Mouse (Mus musculus): ENCODE results near the gene Olfr1219.

Gene Olfr1219

DNA sequence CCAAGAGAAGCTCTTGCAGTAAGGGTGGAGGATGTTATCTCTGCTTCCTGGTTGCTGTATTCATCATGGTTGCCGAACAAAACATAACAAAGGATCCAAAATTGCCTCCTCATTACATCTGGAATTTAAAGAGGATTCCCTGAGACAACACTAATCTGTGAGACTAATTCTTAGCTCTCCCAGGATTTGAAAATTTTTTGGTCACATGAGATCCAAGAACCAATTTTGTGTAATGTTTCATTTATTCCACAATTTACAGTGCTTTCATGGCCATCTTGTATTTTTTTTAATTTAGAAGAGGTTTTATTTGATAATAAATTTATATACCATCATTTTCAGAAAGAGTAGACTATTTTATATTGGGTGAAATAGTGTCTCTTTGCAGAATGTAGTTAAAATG lies at the start of gene Olfr1219:
TSS of gene Olfr1219 (minus strand) at position 101 of the 400 bp plus-strand sequence.
- DNase-seq (ENCODE audit: low read depth, low spot score) = no peak

GRCm38 (mm10) chr2:89132954-89133353 lies 49.6 kb upstream of the Olfr1219 start, which contains the start of gene Olfr1222:
Gene Olfr1222 (minus strand): TSS chr2:89133054.
- no peak for DNase-seq (ENCODE audit: low read depth, low spot score)

GRCm38 (mm10) chr2:89117183-89117582 lies 33.9 kb upstream of the Olfr1219 start, which contains the start of gene Olfr1221:
Gene Olfr1221 (minus strand): TSS chr2:89117283.
- no peak for DNase-seq (ENCODE audit: low read depth, low spot score)

DNA sequence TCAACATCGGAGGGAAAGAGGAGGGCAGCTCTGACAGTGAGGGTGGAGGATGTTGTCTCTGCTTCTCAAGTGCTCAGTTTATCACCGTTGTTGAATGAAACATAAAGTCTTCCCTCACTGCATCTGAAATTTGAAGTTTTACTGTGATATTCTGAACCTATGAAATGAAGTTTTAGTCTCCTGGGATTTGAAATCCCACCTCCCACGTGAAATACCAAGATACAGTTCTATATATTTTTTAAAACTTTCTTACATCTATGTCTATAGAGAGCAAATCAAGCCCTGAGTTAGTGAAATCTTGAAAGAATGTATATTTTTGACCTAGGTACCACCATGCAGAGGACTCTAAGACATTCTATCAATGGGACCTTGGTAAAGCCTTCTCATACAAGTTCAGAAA lies 23.4 kb upstream of the Olfr1219 start, which contains the start of gene Olfr1220:
TSS of gene Olfr1220 (minus strand) at position 101 of the 400 bp plus-strand sequence.
- no peak for DNase-seq (ENCODE audit: low read depth, low spot score)

DNA sequence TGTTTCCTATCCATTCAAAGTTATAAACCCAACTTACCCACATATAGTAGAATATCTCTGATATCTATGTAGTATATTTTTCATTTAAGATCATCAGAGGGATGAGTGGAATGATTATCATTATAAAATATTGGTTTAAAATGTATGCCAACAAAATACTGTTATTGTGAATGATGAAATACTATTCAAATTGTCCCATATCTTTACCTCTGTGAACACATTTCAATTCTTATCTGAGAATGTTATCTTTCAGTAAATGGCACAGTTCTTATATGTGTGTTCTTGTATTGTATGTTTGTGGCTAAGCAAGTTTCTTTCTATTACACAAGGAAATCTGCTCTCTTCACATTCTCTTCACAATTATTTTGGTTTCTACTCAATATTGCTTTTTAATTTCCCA lies 22.3 kb upstream of the Olfr1219 start:
- DNase-seq (ENCODE audit: low read depth, low spot score) = no peak

- DNase-seq (ENCODE audit: low read depth, low spot score) = no peak
Observed at GRCm38 (mm10) chr2:89093848-89094247, 10.5 kb upstream of the Olfr1219 start.

- no peak for DNase-seq (ENCODE audit: low read depth, low spot score)
Observed at GRCm38 (mm10) chr2:89081487-89081886, 1.8 kb downstream of the Olfr1219 start.

- DNase-seq (ENCODE audit: low read depth, low spot score) = no peak
Observed at GRCm38 (mm10) chr2:89061087-89061486, 22.2 kb downstream of the Olfr1219 start, which contains the start of gene Olfr1218. Gene Olfr1218 (minus strand): TSS chr2:89061187.

DNA sequence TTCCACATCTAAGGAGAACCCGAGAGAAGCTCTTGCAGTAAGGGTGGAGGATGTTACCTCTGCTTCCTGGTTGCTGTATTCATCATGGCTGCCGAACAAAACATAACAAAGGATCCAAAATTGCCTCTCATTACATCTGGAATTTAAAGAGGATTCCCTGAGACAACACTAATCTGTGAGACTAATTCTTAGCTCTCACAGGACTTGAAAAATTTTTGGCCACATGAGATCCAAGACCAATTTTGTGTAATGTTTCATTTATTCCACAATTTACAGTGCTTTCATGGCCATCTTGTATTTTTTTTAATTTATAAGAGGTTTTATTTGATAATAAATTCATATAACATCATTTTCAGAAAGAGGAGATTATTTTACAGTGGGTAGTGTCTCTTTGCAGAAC lies 51.3 kb downstream of the Olfr1219 start, which contains the start of gene Olfr1217:
TSS of gene Olfr1217 (minus strand) at position 101 of the 400 bp plus-strand sequence.
- no peak for DNase-seq (ENCODE audit: low read depth, low spot score)
